ENCODE assay signal across 20 mouse cellular contexts in genomic region chr5:102306309-102306708, GRCm38 (mm10).
"Had no signal": no experiment of that assay in that cellular context is flagged by ENCODE, and none has a peak within 500 bp of the region (broad histone marks: within the 10 kb centered on the region; RNA-seq: fewer than 3 reads in every experiment).

No protein-coding gene starts in this region.

- H3K36me3 ChIP-seq: lung, embryonic 15.5 days; midbrain, embryonic 10.5 days; midbrain, embryonic 12.5 days; neural tube, embryonic 13.5 days; neural tube, embryonic 15.5 days had no signal

- H3K4me2 ChIP-seq: lung, embryonic 15.5 days; midbrain, embryonic 12.5 days; neural tube, embryonic 13.5 days; neural tube, embryonic 15.5 days had no signal

- H3K9ac ChIP-seq: liver, postnatal 0 days; lung, embryonic 15.5 days; midbrain, embryonic 12.5 days; neural tube, embryonic 13.5 days; neural tube, embryonic 15.5 days had no signal

- H3K4me3 ChIP-seq: lung, embryonic 15.5 days; midbrain, embryonic 10.5 days; midbrain, embryonic 12.5 days; myocyte; neural tube, embryonic 13.5 days; neural tube, embryonic 15.5 days had no signal

- DNase-seq: liver, postnatal 0 days; lung, adult 2 months; lung, postnatal 4 days; midbrain, embryonic 14.5 days; retina, postnatal 1 day; right cerebral cortex, adult 18-20 months; right cerebral cortex, postnatal 25 days; right cerebral cortex, postnatal 4 days; spleen, adult 18-20 months; thymus, adult 18-20 months; thymus, postnatal 14 days; thymus, postnatal 36 days had no signal

- H3K9me3 ChIP-seq: lung, embryonic 15.5 days; midbrain, embryonic 10.5 days; midbrain, embryonic 12.5 days; neural tube, embryonic 13.5 days; neural tube, embryonic 15.5 days had no signal

- H3K27ac ChIP-seq: lung, embryonic 15.5 days; midbrain, embryonic 10.5 days; midbrain, embryonic 12.5 days; neural tube, embryonic 13.5 days; neural tube, embryonic 15.5 days had no signal

- H3K4me1 ChIP-seq: lung, embryonic 15.5 days; midbrain, embryonic 10.5 days; neural tube, embryonic 13.5 days; neural tube, embryonic 15.5 days had no signal

- H3K27me3 ChIP-seq: lung, embryonic 15.5 days; midbrain, embryonic 12.5 days; neural tube, embryonic 13.5 days; neural tube, embryonic 15.5 days had no signal

- ATAC-seq: liver, postnatal 0 days; lung, postnatal 0 days; midbrain, embryonic 16.5 days had no signal
